Mouse (Mus musculus): ENCODE results near the gene Ceacam16. TPM values are rescaled to one million over a fixed set of nuclear protein-coding genes. Genes with fewer than 3 reads are reported as not detected.
A peak's percentile ranks its signal among the peaks of the same experiment; 100 is the strongest.

Gene Ceacam16
- polyA plus RNA-seq (2012; rRNA removed) (0.11 and 0.18 TPM in 2 replicates), polyA plus RNA-seq (2014; fragmentation: Nextera tagmentation; extraction: Ambion mirVana) (not detected in 2 replicates)

- DNase-seq (ENCODE audit: low spot score) (no peak), ATAC-seq (ENCODE audit: low FRiP score, low read depth) (no peak)
- 86% methylated on average over 9 of the region's 9 CpGs for WGBS
Observed at GRCm38 (mm10) chr7:19861199-19861598, at the start of gene Ceacam16. Gene Ceacam16 (minus strand): TSS chr7:19861299.

GRCm38 (mm10) chr7:19910421-19911291 lies 49.6 kb upstream of the Ceacam16 start:
- no peak for TF ChIP-seq POLR2A (IDR thresholded peaks at IDR 0.05; ENCODE audit: borderline replicate concordance, extremely low read depth, insufficient read depth, insufficient read length)
- H3K9ac ChIP-seq (ENCODE audit: low read depth, low read length, severe bottlenecking) = no peak overlapping the region
- peaks cover 34% of the 10 kb centered on the region for H3K36me3 ChIP-seq (ENCODE audit: control insufficient read depth, insufficient read depth, low read length)
- ATAC-seq (ENCODE audit: low FRiP score, low read depth) (peak; percentile 75), DNase-seq (ENCODE audit: low spot score) (peak; percentile 40)
- peaks cover 9% of the 10 kb centered on the region; the same call in 1 of the 2 replicates for H3K9me3 ChIP-seq (ENCODE audit: control insufficient read depth, low read length)
- 50% methylated on average over 21 of the region's 21 CpGs for WGBS
- no peak overlapping the region for H3K4me2 ChIP-seq (replicated peaks; ENCODE audit: low read depth, low read length, severe bottlenecking)
- H3K27me3 ChIP-seq (ENCODE audit: control insufficient read depth, insufficient read depth, low read length) = no peaks in the 10 kb centered on the region
- no peak overlapping the region for H3K4me3 ChIP-seq (replicated peaks; ENCODE audit: low read length)
- H3K4me1 ChIP-seq (ENCODE audit: control insufficient read depth, insufficient read depth, low read length) = no peaks in the 10 kb centered on the region
- no peak overlapping the region for H3K27ac ChIP-seq (replicated peaks; ENCODE audit: low read depth, low read length)

More at GRCm38 (mm10) chr7:19861199-19861598, at the start of gene Ceacam16:
- Histone ChIP-seq H3K4me3 (replicated peaks; ENCODE audit: low read length) (no peak within 1 kb of the TSS), H3K4me1 (ENCODE audit: control insufficient read depth, insufficient read depth, low read length) (no peaks in the 10 kb centered on the region), H3K4me2 (replicated peaks; ENCODE audit: low read depth, low read length, severe bottlenecking) (no peak within 1 kb of the TSS), H3K36me3 (ENCODE audit: control insufficient read depth, insufficient read depth, low read length) (no peaks in the 10 kb centered on the region), H3K27me3 (ENCODE audit: control insufficient read depth, insufficient read depth, low read length) (no peaks in the 10 kb centered on the region), H3K27ac (replicated peaks; ENCODE audit: low read depth, low read length) (no peak within 1 kb of the TSS), H3K9me3 (ENCODE audit: control insufficient read depth, low read length) (no peaks in the 10 kb centered on the region), H3K9ac (ENCODE audit: low read depth, low read length, severe bottlenecking) (no peak within 1 kb of the TSS)
- no peak for TF ChIP-seq POLR2A (IDR thresholded peaks at IDR 0.05; ENCODE audit: borderline replicate concordance, extremely low read depth, insufficient read depth, insufficient read length)

GRCm38 (mm10) chr7:19889881-19890280 lies 28.8 kb upstream of the Ceacam16 start:
- H3K9ac ChIP-seq (ENCODE audit: low read depth, low read length, severe bottlenecking) = no peak overlapping the region
- H3K4me1 ChIP-seq (ENCODE audit: control insufficient read depth, insufficient read depth, low read length) = no peaks in the 10 kb centered on the region
- H3K27me3 ChIP-seq (ENCODE audit: control insufficient read depth, insufficient read depth, low read length) = no peaks in the 10 kb centered on the region
- no peaks in the 10 kb centered on the region for H3K9me3 ChIP-seq (ENCODE audit: control insufficient read depth, low read length)
- 49% methylated on average over 8 of the region's 8 CpGs for WGBS
- H3K4me3 ChIP-seq (replicated peaks; ENCODE audit: low read length) = no peak overlapping the region
- H3K36me3 ChIP-seq (ENCODE audit: control insufficient read depth, insufficient read depth, low read length) = no peaks in the 10 kb centered on the region
- no peak overlapping the region for H3K27ac ChIP-seq (replicated peaks; ENCODE audit: low read depth, low read length)
- no peak for TF ChIP-seq POLR2A (IDR thresholded peaks at IDR 0.05; ENCODE audit: borderline replicate concordance, extremely low read depth, insufficient read depth, insufficient read length)
- DNase-seq (ENCODE audit: low spot score) (no peak), ATAC-seq (ENCODE audit: low FRiP score, low read depth) (no peak)
- H3K4me2 ChIP-seq (replicated peaks; ENCODE audit: low read depth, low read length, severe bottlenecking) = no peak overlapping the region

GRCm38 (mm10) chr7:19887849-19888248 lies 26.8 kb upstream of the Ceacam16 start, which contains the start of gene Ceacam19:
Gene Ceacam19 (minus strand): TSS chr7:19887965.
- no peaks in the 10 kb centered on the region for H3K27me3 ChIP-seq (ENCODE audit: control insufficient read depth, insufficient read depth, low read length)
- H3K4me3 ChIP-seq (replicated peaks; ENCODE audit: low read length) = no peak within 1 kb of the TSS
- no peak for DNase-seq (ENCODE audit: low spot score)
- WGBS = 67% methylated on average over 7 of the region's 7 CpGs
- no peak within 1 kb of the TSS for H3K27ac ChIP-seq (replicated peaks; ENCODE audit: low read depth, low read length)
- no peak for TF ChIP-seq POLR2A (IDR thresholded peaks at IDR 0.05; ENCODE audit: borderline replicate concordance, extremely low read depth, insufficient read depth, insufficient read length)
- no peak for ATAC-seq (ENCODE audit: low FRiP score, low read depth)
- no peaks in the 10 kb centered on the region for H3K36me3 ChIP-seq (ENCODE audit: control insufficient read depth, insufficient read depth, low read length)
- no peaks in the 10 kb centered on the region for H3K9me3 ChIP-seq (ENCODE audit: control insufficient read depth, low read length)
- no peak within 1 kb of the TSS for H3K4me2 ChIP-seq (replicated peaks; ENCODE audit: low read depth, low read length, severe bottlenecking)
- no peaks in the 10 kb centered on the region for H3K4me1 ChIP-seq (ENCODE audit: control insufficient read depth, insufficient read depth, low read length)
- 0 out of 2 replicates have a peak within 1 kb of the TSS, but pooled peaks have one; percentile 12 for H3K9ac ChIP-seq (ENCODE audit: low read depth, low read length, severe bottlenecking)

GRCm38 (mm10) chr7:19880754-19881153 lies 19.7 kb upstream of the Ceacam16 start:
- no peak for TF ChIP-seq POLR2A (IDR thresholded peaks at IDR 0.05; ENCODE audit: borderline replicate concordance, extremely low read depth, insufficient read depth, insufficient read length)
- Histone ChIP-seq H3K9me3 (ENCODE audit: control insufficient read depth, low read length) (no peaks in the 10 kb centered on the region), H3K27me3 (ENCODE audit: control insufficient read depth, insufficient read depth, low read length) (no peaks in the 10 kb centered on the region), H3K36me3 (ENCODE audit: control insufficient read depth, insufficient read depth, low read length) (no peaks in the 10 kb centered on the region), H3K4me1 (ENCODE audit: control insufficient read depth, insufficient read depth, low read length) (no peaks in the 10 kb centered on the region), H3K9ac (ENCODE audit: low read depth, low read length, severe bottlenecking) (no peak overlapping the region), H3K27ac (replicated peaks; ENCODE audit: low read depth, low read length) (no peak overlapping the region), H3K4me3 (replicated peaks; ENCODE audit: low read length) (no peak overlapping the region), H3K4me2 (replicated peaks; ENCODE audit: low read depth, low read length, severe bottlenecking) (no peak overlapping the region)
- no peak for ATAC-seq (ENCODE audit: low FRiP score, low read depth)
- no peak for DNase-seq (ENCODE audit: low spot score)
- WGBS = 74% methylated on average over 8 of the region's 8 CpGs
